Mouse (Mus musculus): ENCODE data around the gene Drap1. TPM values are rescaled to one million over a fixed set of nuclear protein-coding genes. Genes with fewer than 3 reads are reported as not detected.

The Drap1 gene
- polyA plus RNA-seq, 1 experiment from 2014 or later = 222 TPM

GRCm38 (mm10) chr19:5449673-5450072, 24.9 kb upstream of the Drap1 start:
- DNase-seq (ENCODE audit: low spot score) = no peak

- peak; percentile 52 for DNase-seq (ENCODE audit: low spot score)
Measured at GRCm38 (mm10) chr19:5448354-5449150, 23.8 kb upstream of the Drap1 start.

GRCm38 (mm10) chr19:5447515-5448353, 23.0 kb upstream of the Drap1 start, which contains the start of gene Fosl1:
Gene Fosl1, plus strand, starts transcription at chr19:5447547.
- peak; percentile 76 for DNase-seq (ENCODE audit: low spot score)

- DNase-seq (ENCODE audit: low spot score) = no peak
Measured at GRCm38 (mm10) chr19:5445747-5446146, 21.0 kb upstream of the Drap1 start.

GRCm38 (mm10) chr19:5444954-5445353, 20.2 kb upstream of the Drap1 start:
- no peak for DNase-seq (ENCODE audit: low spot score)

- DNase-seq (ENCODE audit: low spot score) = no peak
Measured at GRCm38 (mm10) chr19:5444371-5444908, 19.7 kb upstream of the Drap1 start.

- DNase-seq (ENCODE audit: low spot score) = no peak
Measured at GRCm38 (mm10) chr19:5433951-5434350, 9.2 kb upstream of the Drap1 start.

GRCm38 (mm10) chr19:5432992-5433852, 8.4 kb upstream of the Drap1 start:
- DNase-seq (ENCODE audit: low spot score) = peak; percentile 72

- no peak for DNase-seq (ENCODE audit: low spot score)
Measured at GRCm38 (mm10) chr19:5431911-5432464, 7.2 kb upstream of the Drap1 start.

GRCm38 (mm10) chr19:5430408-5430807, 5.6 kb upstream of the Drap1 start:
- peak; percentile 47 for DNase-seq (ENCODE audit: low spot score)

- no peak for DNase-seq (ENCODE audit: low spot score)
Measured at GRCm38 (mm10) chr19:5429806-5430205, 5.0 kb upstream of the Drap1 start.

- no peak for DNase-seq (ENCODE audit: low spot score)
Measured at GRCm38 (mm10) chr19:5429219-5429618, 4.4 kb upstream of the Drap1 start.

- no peak for DNase-seq (ENCODE audit: low spot score)
Measured at GRCm38 (mm10) chr19:5428083-5428482, 3.3 kb upstream of the Drap1 start.

- DNase-seq (ENCODE audit: low spot score) = no peak
Measured at GRCm38 (mm10) chr19:5426640-5427290, 2.0 kb upstream of the Drap1 start.

- DNase-seq (ENCODE audit: low spot score) = no peak
Measured at GRCm38 (mm10) chr19:5425906-5426565, 1.3 kb upstream of the Drap1 start.

- peak; percentile 77 for DNase-seq (ENCODE audit: low spot score)
Measured at GRCm38 (mm10) chr19:5424092-5424781, 542 bp downstream of the Drap1 start.

GRCm38 (mm10) chr19:5423561-5423960, 1.2 kb downstream of the Drap1 start:
- no peak for DNase-seq (ENCODE audit: low spot score)

- no peak for DNase-seq (ENCODE audit: low spot score)
Measured at GRCm38 (mm10) chr19:5422895-5423443, 1.8 kb downstream of the Drap1 start.

- DNase-seq (ENCODE audit: low spot score) = no peak
Measured at GRCm38 (mm10) chr19:5422267-5422666, 2.5 kb downstream of the Drap1 start.
